In the genomic region with DNA sequence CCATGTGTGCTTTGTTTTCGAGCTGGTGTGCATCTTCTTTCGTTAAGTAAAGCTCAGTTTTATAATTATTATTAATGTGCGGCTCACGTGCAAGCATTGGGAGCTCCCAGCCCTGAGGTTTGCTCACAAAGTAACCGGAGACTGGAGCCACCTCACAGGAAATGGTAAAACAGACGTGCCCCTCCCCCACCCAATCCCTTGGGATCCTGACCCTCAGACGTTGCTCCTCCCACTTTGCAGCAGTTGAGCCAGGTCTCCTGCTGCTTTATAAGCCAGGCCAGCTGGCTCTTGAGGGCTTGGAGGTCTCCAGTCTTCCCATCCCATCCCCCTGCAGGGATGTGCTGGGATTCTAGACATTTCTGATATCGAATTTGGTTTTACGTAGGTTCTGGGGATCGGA, we compare ENCODE assay signal across 12 mouse cellular contexts.
DNase-seq lines count a peak whose midpoint lies in the region; ATAC-seq lines count a peak whose summit lies in the region.
"Had no signal": no experiment of that assay in that cellular context is flagged by ENCODE, and none has a peak within 500 bp of the region (broad histone marks: within the 10 kb centered on the region; RNA-seq: fewer than 3 reads in every experiment).

No protein-coding gene starts in this region.

- H3K4me2 ChIP-seq in limb, embryonic 13.5 days (replicated peaks) = 0 out of 2 replicates have a peak overlapping the region, but pooled peaks have one; percentile 5

- DNase-seq in kidney, postnatal 10 days = peak; percentile 52
- no peak for DNase-seq in kidney, adult 8-10 months
- DNase-seq in NIH3T3 (ENCODE audit: low read depth) (peak; percentile 8), adipocyte (ENCODE audit: low spot score) (no peak)
- peak; percentile 64 for DNase-seq in embryo, embryonic 11 days
- no peak for DNase-seq in urinary bladder, adult 2 months (ENCODE audit: low spot score)
- no peak for DNase-seq in cerebellum, adult 9-10 months
- DNase-seq: forebrain, postnatal 0 days; gastrocnemius, postnatal 36 days had no signal

- H3K9ac ChIP-seq in limb, embryonic 13.5 days = no peak overlapping the region
- H3K9ac ChIP-seq: forebrain, postnatal 0 days; liver, embryonic 14.5 days had no signal

- no peaks in the 10 kb centered on the region for H3K9me3 ChIP-seq in limb, embryonic 13.5 days

- no peaks in the 10 kb centered on the region for H3K27me3 ChIP-seq in limb, embryonic 13.5 days

- H3K36me3 ChIP-seq in limb, embryonic 13.5 days = no peaks in the 10 kb centered on the region

- peaks cover 63% of the 10 kb centered on the region for H3K4me1 ChIP-seq in limb, embryonic 13.5 days

- 27% methylated on average over 10 of the region's 10 CpGs for WGBS in limb, embryonic 13.5 days

- ATAC-seq in limb, embryonic 13.5 days (ENCODE audit: low FRiP score, low read depth) = no peak
- ATAC-seq: forebrain, postnatal 0 days had no signal

- no peak overlapping the region for H3K4me3 ChIP-seq in limb, embryonic 13.5 days
- H3K4me3 ChIP-seq: layer of hippocampus, adult 2 months had no signal

- peak overlapping the region; percentile 79; the same call in 1 of the 2 replicates for H3K27ac ChIP-seq in limb, embryonic 13.5 days
- H3K27ac ChIP-seq: layer of hippocampus, adult 2 months; liver, embryonic 14.5 days had no signal

Comparison
In these comparisons a context has a peak if more than half of its experiments do, and no peak if none do; other contexts are left out.
1. DNase-seq: peak in kidney, postnatal 10 days (single experiment), NIH3T3 (single experiment) and embryo, embryonic 11 days (single experiment); none in kidney, adult 8-10 months (0 of 2), urinary bladder, adult 2 months (single experiment), cerebellum, adult 9-10 months (single experiment) and adipocyte (single experiment).